Comparison of ENCODE assay signal across 8 mouse cellular contexts in the genomic region with DNA sequence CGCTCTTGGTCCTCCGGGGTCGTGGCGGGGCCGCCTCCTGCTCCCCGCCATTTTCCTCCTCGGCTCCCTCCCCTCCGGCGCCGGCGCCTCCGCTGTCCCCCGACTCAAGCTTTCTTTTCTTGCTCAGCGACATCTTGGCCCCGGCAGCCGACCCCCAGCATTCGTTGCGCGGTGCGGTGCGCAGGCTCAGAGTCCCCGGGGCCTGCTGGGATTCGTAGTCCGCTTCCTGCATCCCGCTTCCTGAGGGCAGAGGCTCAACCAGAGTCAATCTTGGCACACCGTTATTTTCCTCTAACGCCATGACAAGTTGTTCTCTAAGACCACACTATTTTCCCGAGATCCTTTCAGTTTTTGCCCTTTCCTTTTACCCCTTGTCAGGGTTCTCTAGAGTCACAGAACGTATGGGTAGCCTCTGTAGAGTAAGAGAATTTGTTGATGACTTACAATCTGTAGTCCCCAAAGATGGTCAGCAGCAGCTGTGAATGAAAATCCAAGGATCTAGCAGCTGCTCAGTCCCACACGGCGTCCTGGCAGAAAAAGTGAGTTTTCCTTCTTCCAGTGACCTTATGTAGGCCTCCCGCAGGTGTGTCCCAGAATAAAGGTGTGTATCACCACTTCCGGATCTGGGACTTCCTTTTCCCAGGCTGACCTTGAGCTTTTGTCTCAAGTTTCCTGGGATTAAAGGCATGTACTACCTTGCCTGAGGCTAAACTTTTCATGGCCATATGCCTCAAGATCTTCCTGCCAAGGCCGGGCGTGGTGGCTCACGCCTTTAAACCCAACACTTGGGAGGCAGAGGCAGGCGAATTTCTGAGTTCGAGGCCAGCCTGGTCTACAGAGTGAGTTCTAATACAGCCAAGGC. TPM values are rescaled to one million over a fixed set of nuclear protein-coding genes. Genes with fewer than 3 reads are reported as not detected.
DNase-seq lines count a peak whose midpoint lies in the region; ATAC-seq and TF ChIP-seq lines count a peak whose summit lies in the region.

Gene Prmt6 (minus strand): TSS at position 160 of the 862 bp plus-strand sequence.

- H3K9me3 ChIP-seq in G1E (replicated peaks) = no peaks in the 10 kb centered on the region
- H3K9me3 ChIP-seq in forebrain, embryonic 12.5 days = no peaks in the 10 kb centered on the region
- no peaks in the 10 kb centered on the region for H3K9me3 ChIP-seq in heart, postnatal 0 days (replicated peaks; ENCODE audit: control insufficient read depth, low read length)
- no peaks in the 10 kb centered on the region for H3K9me3 ChIP-seq in liver, embryonic 14.5 days (ENCODE audit: control insufficient read depth, low read length)
- H3K9me3 ChIP-seq in neural tube, embryonic 13.5 days = no peaks in the 10 kb centered on the region

- peaks cover 10% of the 10 kb centered on the region for H3K4me1 ChIP-seq in G1E (ENCODE audit: insufficient read depth, low read depth, low read length)
- peaks cover 21% of the 10 kb centered on the region for H3K4me1 ChIP-seq in forebrain, embryonic 12.5 days
- peaks cover 12% of the 10 kb centered on the region for H3K4me1 ChIP-seq in heart, postnatal 0 days (ENCODE audit: control insufficient read depth, insufficient read depth)
- H3K4me1 ChIP-seq in liver, embryonic 14.5 days (replicated peaks; ENCODE audit: control insufficient read depth in 2 of 2, insufficient read depth in 2 of 2, low read length in 1 of 2) = peaks cover 2 to 8% of the 10 kb centered on the region in 2 experiments; a peak in 3 of 4 replicates
- H3K4me1 ChIP-seq in neural tube, embryonic 13.5 days (replicated peaks) = peaks cover 28% of the 10 kb centered on the region

- H3K9ac ChIP-seq in forebrain, embryonic 12.5 days = peak within 1 kb of the TSS; percentile 95
- peak within 1 kb of the TSS; percentile 86 for H3K9ac ChIP-seq in heart, postnatal 0 days (replicated peaks; ENCODE audit: low read depth, low read length)
- peak within 1 kb of the TSS; percentile 77 for H3K9ac ChIP-seq in liver, embryonic 14.5 days (replicated peaks)
- H3K9ac ChIP-seq in neural tube, embryonic 13.5 days = peak within 1 kb of the TSS; percentile 90

- 0 out of 2 replicates have a peak, but pooled peaks have one; percentile 41 for TF ChIP-seq EP300 in heart, postnatal 0 days (IDR thresholded peaks at IDR 0.05; ENCODE audit: low read depth)
- no peak for TF ChIP-seq EP300 in liver, embryonic 14.5 days (IDR thresholded peaks at IDR 0.05; ENCODE audit: low read depth)

- H3K4me3 ChIP-seq in G1E (ENCODE audit: low read depth, low read length) = peak within 1 kb of the TSS; percentile 100
- H3K4me3 ChIP-seq in forebrain, embryonic 12.5 days (replicated peaks) = peak within 1 kb of the TSS; percentile 94
- H3K4me3 ChIP-seq in heart, postnatal 0 days (ENCODE audit: low read depth, low read length) = peak within 1 kb of the TSS; percentile 79
- peak within 1 kb of the TSS; percentile 83 to 90 for H3K4me3 ChIP-seq in liver, embryonic 14.5 days (ENCODE audit: insufficient read depth in 1 of 2, low read depth in 2 of 2, low read length in 2 of 2)
- H3K4me3 ChIP-seq in neural tube, embryonic 13.5 days = peak within 1 kb of the TSS; percentile 62

- TF ChIP-seq CTCF in G1E (IDR thresholded peaks at IDR 0.05; ENCODE audit: low read depth, low read length) = no peak
- no peak for TF ChIP-seq CTCF in heart, postnatal 0 days (IDR thresholded peaks at IDR 0.05; ENCODE audit: low read depth)
- no peak for TF ChIP-seq CTCF in liver, embryonic 14.5 days (IDR thresholded peaks at IDR 0.05; ENCODE audit: low read depth)

- peak; percentile 90 for ATAC-seq in G1E (ENCODE audit: extremely low read depth, insufficient number of reproducible peaks, low FRiP score, poor library complexity, severe bottlenecking)
- peak; percentile 95 for ATAC-seq in cerebellum, adult (ENCODE audit: insufficient number of reproducible peaks, low FRiP score, low TSS enrichment)
- ATAC-seq in forebrain, embryonic 12.5 days (ENCODE audit: low FRiP score) = peak; percentile 94
- peak; percentile 88 for ATAC-seq in heart, postnatal 0 days (ENCODE audit: insufficient read depth, low read depth)
- peak; percentile 80 for ATAC-seq in liver, embryonic 14.5 days (ENCODE audit: insufficient read depth)
- peak; percentile 95 for ATAC-seq in neural tube, embryonic 13.5 days (ENCODE audit: low read depth)

- H3K36me3 ChIP-seq in G1E (replicated peaks) = peaks cover 26% of the 10 kb centered on the region
- peaks cover 18% of the 10 kb centered on the region for H3K36me3 ChIP-seq in forebrain, embryonic 12.5 days (replicated peaks)
- peaks cover 16% of the 10 kb centered on the region for H3K36me3 ChIP-seq in heart, postnatal 0 days (replicated peaks; ENCODE audit: control insufficient read depth, insufficient read depth, low read length)
- H3K36me3 ChIP-seq in liver, embryonic 14.5 days (replicated peaks; ENCODE audit: control insufficient read depth, insufficient read depth, low read depth) = peaks cover 2% of the 10 kb centered on the region; the same call in 1 of the 2 replicates
- H3K36me3 ChIP-seq in neural tube, embryonic 13.5 days = peaks cover 18% of the 10 kb centered on the region

- no peaks in the 10 kb centered on the region for H3K27me3 ChIP-seq in G1E (ENCODE audit: insufficient read depth, low read length)
- no peaks in the 10 kb centered on the region for H3K27me3 ChIP-seq in forebrain, embryonic 12.5 days
- H3K27me3 ChIP-seq in heart, postnatal 0 days (ENCODE audit: control insufficient read depth, insufficient read depth, low read length) = no peaks in the 10 kb centered on the region
- H3K27me3 ChIP-seq in liver, embryonic 14.5 days (ENCODE audit: control insufficient read depth, insufficient read depth, low read length) = no peaks in the 10 kb centered on the region
- no peaks in the 10 kb centered on the region for H3K27me3 ChIP-seq in neural tube, embryonic 13.5 days

- DNase-seq in G1E (ENCODE audit: low spot score) = peak; percentile 80
- peak; percentile 92 for DNase-seq in heart, postnatal 0 days (ENCODE audit: low spot score)
- peak; percentile 93 to 95 for DNase-seq in kidney, postnatal 36 days
- DNase-seq in liver, embryonic 14.5 days (ENCODE audit: low read depth in 3 of 3, low spot score in 3 of 3) = peak; percentile 43 to 60 (median 49)
- peak; percentile 90 for DNase-seq in testis, postnatal 14 days (ENCODE audit: low spot score)

- peak within 1 kb of the TSS; percentile 94 for H3K27ac ChIP-seq in forebrain, embryonic 12.5 days
- H3K27ac ChIP-seq in heart, postnatal 0 days (ENCODE audit: low read depth) = peak within 1 kb of the TSS; percentile 94
- no peak within 1 kb of the TSS for H3K27ac ChIP-seq in liver, embryonic 14.5 days
- peak within 1 kb of the TSS; percentile 95 for H3K27ac ChIP-seq in neural tube, embryonic 13.5 days (replicated peaks)

- H3K4me2 ChIP-seq in forebrain, embryonic 12.5 days = peak within 1 kb of the TSS; percentile 74
- H3K4me2 ChIP-seq in heart, postnatal 0 days (ENCODE audit: low read depth, low read length) = peak within 1 kb of the TSS; percentile 89
- H3K4me2 ChIP-seq in liver, embryonic 14.5 days (ENCODE audit: low read depth) = peak within 1 kb of the TSS; percentile 75
- H3K4me2 ChIP-seq in neural tube, embryonic 13.5 days = peak within 1 kb of the TSS; percentile 71

- WGBS in forebrain, embryonic 12.5 days = 20% methylated on average over 38 of the region's 38 CpGs
- WGBS in heart, postnatal 0 days = 20% methylated on average over 35 of the region's 38 CpGs
- 16% methylated on average over 37 of the region's 38 CpGs for WGBS in liver, embryonic 14.5 days (ENCODE audit: insufficient replicate concordance)
- 19% methylated on average over 38 of the region's 38 CpGs for WGBS in neural tube, embryonic 13.5 days

RNA-seq across cellular contexts. Expression of gene Prmt6, which starts in this region (rescaled TPM):
- 15.4 and 18.8 TPM in 2 replicates for total RNA-seq in G1E (2014; fragmentation: Nextera tagmentation)
- 14.9 and 16.1 TPM in 2 replicates for total RNA-seq in G1E (2017)
- polyA plus RNA-seq in G1E (2012) = 26.6 and 28.2 TPM in 2 replicates
- polyA plus RNA-seq in forebrain, embryonic 12.5 days (2016; fragmentation: Nextera tagmentation; extraction: Ambion mirVana) = 27.2 and 27.8 TPM in 2 replicates
- 21.1 and 27.9 TPM in 2 replicates for total RNA-seq in heart, postnatal 0 days (2014; rRNA removed; ENCODE audit: low replicate concordance)
- 6.4 and 7.9 TPM in 2 replicates for polyA plus RNA-seq in heart, postnatal 0 days (2015; fragmentation: Nextera tagmentation; extraction: Ambion mirVana)
- polyA plus RNA-seq in liver, embryonic 14.5 days (2012; rRNA removed) = 3.6 and 4.2 TPM in 2 replicates
- polyA plus RNA-seq in liver, embryonic 14.5 days (2014; fragmentation: Nextera tagmentation; extraction: Ambion mirVana) = 6.2 and 7.1 TPM in 2 replicates
- 29.3 and 30.8 TPM in 2 replicates for polyA plus RNA-seq in neural tube, embryonic 13.5 days (2015; fragmentation: Nextera tagmentation; extraction: Ambion mirVana)
